Mouse (Mus musculus) ZHBTc4 (cell line): ENCODE measurements around the gene Epn3.
A peak's percentile ranks its signal among the peaks of the same experiment; 100 is the strongest.

ENCODE experiments used
- DNase-seq: peaks from one replicate; pipeline ENCODE4 v3.0.0-alpha.2; 2011; ENCODE audit warnings: low read depth, low spot score

Epn3 gene

GRCm38 (mm10) chr11:94471740-94472584 lies 27.8 kb downstream of the Epn3 start:
- DNase-seq: no peak

- no peak for DNase-seq
These were observed 29.4 kb downstream of the Epn3 start for GRCm38 (mm10) chr11:94470391-94470790.

- DNase-seq: peak; percentile 26
These were observed 30.4 kb downstream of the Epn3 start for GRCm38 (mm10) chr11:94469136-94470064.

GRCm38 (mm10) chr11:94468582-94469064 lies 31.2 kb downstream of the Epn3 start:
- peak; percentile 57 for DNase-seq

GRCm38 (mm10) chr11:94466333-94466855 lies 33.4 kb downstream of the Epn3 start:
- no peak for DNase-seq

- DNase-seq: no peak
These were observed 35.6 kb downstream of the Epn3 start for GRCm38 (mm10) chr11:94464170-94464569.

GRCm38 (mm10) chr11:94461856-94462255 lies 37.9 kb downstream of the Epn3 start:
- DNase-seq: no peak

GRCm38 (mm10) chr11:94457001-94457400 lies 42.8 kb downstream of the Epn3 start:
- DNase-seq: no peak

GRCm38 (mm10) chr11:94456347-94456746 lies 43.4 kb downstream of the Epn3 start:
- DNase-seq: no peak

GRCm38 (mm10) chr11:94455161-94455820 lies 44.5 kb downstream of the Epn3 start:
- no peak for DNase-seq

GRCm38 (mm10) chr11:94454756-94455155 lies 45.0 kb downstream of the Epn3 start:
- no peak for DNase-seq

- no peak for DNase-seq
These were observed 48.5 kb downstream of the Epn3 start for GRCm38 (mm10) chr11:94451091-94451773.

- no peak for DNase-seq
These were observed 49.9 kb downstream of the Epn3 start for GRCm38 (mm10) chr11:94449886-94450285.

- DNase-seq: no peak
These were observed 50.5 kb downstream of the Epn3 start for GRCm38 (mm10) chr11:94449239-94449638.

- DNase-seq: no peak
These were observed 52.8 kb downstream of the Epn3 start for GRCm38 (mm10) chr11:94447017-94447416.

GRCm38 (mm10) chr11:94445300-94445699 lies 54.5 kb downstream of the Epn3 start:
- no peak for DNase-seq

- DNase-seq: no peak
These were observed 54.9 kb downstream of the Epn3 start for GRCm38 (mm10) chr11:94444829-94445228.

- DNase-seq: no peak
These were observed 58.0 kb downstream of the Epn3 start for GRCm38 (mm10) chr11:94441752-94442151.

- no peak for DNase-seq
These were observed 58.7 kb downstream of the Epn3 start for GRCm38 (mm10) chr11:94441122-94441521.

GRCm38 (mm10) chr11:94440421-94440820 lies 59.4 kb downstream of the Epn3 start:
- no peak for DNase-seq
